Mouse (Mus musculus): ENCODE data around the gene Syncrip. TPM values are rescaled to one million over a fixed set of nuclear protein-coding genes. Genes with fewer than 3 reads are reported as not detected.

The Syncrip gene
- polyA plus RNA-seq, 1 experiment from 2014 or later, result 37.5 TPM

DNA sequence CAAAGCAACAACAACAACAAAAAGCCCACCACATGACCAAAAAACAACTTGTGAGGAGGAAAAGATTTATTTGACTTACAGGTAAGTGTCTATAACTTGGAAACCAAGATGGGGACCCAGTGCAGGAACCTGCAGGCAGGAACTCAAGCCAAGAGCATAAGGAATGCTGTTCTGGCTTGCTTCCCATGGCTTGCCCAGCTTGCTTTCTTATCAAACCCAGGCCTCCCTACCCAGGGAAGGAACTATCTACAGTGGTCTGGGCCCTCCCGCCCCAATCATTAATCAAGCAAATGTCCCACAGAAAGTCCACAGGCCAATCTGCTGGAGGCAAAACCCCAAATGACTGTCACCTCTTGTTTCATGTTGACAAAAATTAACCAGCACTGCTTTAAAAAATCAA lies 10.1 kb upstream of the Syncrip start:
- no peak for ATAC-seq
- no peak overlapping the region for H3K27ac ChIP-seq (ENCODE audit: low read depth, low read length)
- H3K36me3 ChIP-seq (ENCODE audit: control insufficient read depth, insufficient read depth), result no peaks in the 10 kb centered on the region
- no peaks in the 10 kb centered on the region for H3K9me3 ChIP-seq (ENCODE audit: control insufficient read depth)
- H3K4me2 ChIP-seq (replicated peaks; ENCODE audit: low read depth), result no peak overlapping the region
- 83% methylated on average over 1 of the region's 1 CpGs for WGBS
- H3K4me3 ChIP-seq (ENCODE audit: low read depth, low read length), result no peak overlapping the region
- no peaks in the 10 kb centered on the region for H3K4me1 ChIP-seq (replicated peaks; ENCODE audit: control insufficient read depth, insufficient read depth, low read length)
- H3K9ac ChIP-seq (ENCODE audit: low read depth, low read length), result no peak overlapping the region
- H3K27me3 ChIP-seq (replicated peaks; ENCODE audit: control insufficient read depth, insufficient read depth, low read length), result no peaks in the 10 kb centered on the region
- TF ChIP-seq CTCF (IDR thresholded peaks at IDR 0.05; ENCODE audit: low read depth), result no peak

DNA sequence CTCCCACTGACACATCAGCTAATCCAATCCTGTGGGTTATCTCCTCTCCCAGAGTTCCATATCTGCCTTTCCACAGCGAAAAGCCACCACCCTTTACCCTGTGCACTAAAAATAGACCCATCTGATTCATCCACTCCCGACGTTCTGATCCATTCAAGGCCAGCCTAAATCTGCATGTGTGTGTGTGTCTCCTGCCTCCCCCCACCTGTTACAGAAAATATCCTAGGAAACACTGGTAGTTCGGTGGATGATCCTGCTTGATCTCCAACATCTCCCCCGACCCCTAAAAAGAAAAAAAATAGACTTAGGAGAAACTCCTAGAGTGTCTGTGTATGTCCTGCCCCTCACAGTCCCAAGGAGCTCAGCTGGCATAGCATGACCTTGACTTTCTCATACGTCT lies 2.2 kb upstream of the Syncrip start:
- no peak for TF ChIP-seq CTCF (IDR thresholded peaks at IDR 0.05; ENCODE audit: low read depth)
- Histone ChIP-seq H3K9me3 (ENCODE audit: control insufficient read depth) (no peaks in the 10 kb centered on the region), H3K27me3 (replicated peaks; ENCODE audit: control insufficient read depth, insufficient read depth, low read length) (no peaks in the 10 kb centered on the region), H3K9ac (ENCODE audit: low read depth, low read length) (no peak overlapping the region), H3K4me1 (replicated peaks; ENCODE audit: control insufficient read depth, insufficient read depth, low read length) (peaks cover 4% of the 10 kb centered on the region; the same call in 1 of the 2 replicates), H3K27ac (ENCODE audit: low read depth, low read length) (no peak overlapping the region), H3K4me2 (replicated peaks; ENCODE audit: low read depth) (no peak overlapping the region), H3K36me3 (ENCODE audit: control insufficient read depth, insufficient read depth) (no peaks in the 10 kb centered on the region), H3K4me3 (ENCODE audit: low read depth, low read length) (no peak overlapping the region)
- ATAC-seq, result no peak
- 42% methylated on average over 6 of the region's 6 CpGs for WGBS

DNA sequence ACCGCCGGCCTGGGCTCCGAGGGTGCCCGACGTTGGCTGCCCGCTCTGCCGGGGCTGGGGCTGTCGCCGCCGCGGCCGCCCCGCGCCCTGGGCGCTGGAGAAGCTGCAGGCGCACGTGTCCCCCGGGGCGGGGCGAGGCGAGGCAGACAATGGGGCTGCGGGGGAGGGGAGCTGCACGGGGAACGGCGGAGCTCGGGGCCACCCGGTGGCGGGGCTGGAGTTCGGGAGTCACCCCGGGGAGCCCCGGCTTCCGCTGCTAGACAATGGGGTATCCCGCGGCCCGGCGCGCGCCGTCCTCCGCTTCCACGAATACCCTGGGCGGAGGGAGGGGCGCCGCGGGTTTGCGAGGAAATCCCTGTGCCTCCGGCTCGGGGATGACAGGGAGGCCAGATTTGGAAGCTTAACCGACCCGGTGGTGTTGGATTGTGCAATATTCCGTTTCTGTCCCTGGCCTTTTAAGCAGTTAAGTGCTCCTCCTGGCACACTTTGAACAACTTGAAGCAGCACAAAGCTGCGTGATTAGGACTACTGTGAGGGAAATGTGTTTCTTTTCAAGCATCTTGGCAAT lies 539 bp upstream of the Syncrip start:
- H3K4me2 ChIP-seq (replicated peaks; ENCODE audit: low read depth), result peak overlapping the region; percentile 78

DNA sequence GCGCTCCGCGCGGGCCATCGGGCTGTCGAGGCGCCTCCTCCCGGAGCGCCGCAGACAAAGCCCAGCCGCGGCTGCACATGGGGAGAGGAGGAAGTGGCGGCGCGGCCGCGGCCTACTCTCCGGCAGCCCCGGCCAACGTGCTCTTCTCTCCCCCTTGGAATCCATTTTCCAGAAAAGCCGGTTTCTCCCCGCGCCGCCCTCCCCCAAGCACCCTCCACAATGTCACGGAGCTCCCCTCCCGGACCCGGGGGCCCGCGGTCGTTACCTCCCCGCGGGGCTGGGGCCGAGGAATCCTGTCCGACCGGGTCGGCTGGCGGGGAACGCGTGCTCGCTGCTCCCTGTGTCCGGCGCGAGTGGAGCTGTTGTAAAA lies 598 bp downstream of the Syncrip start:
- no peak for TF ChIP-seq CTCF (IDR thresholded peaks at IDR 0.05; ENCODE audit: low read depth)

More for the DNA sequence above, 539 bp upstream of the Syncrip start:
- ATAC-seq, result peak; percentile 71
- Histone ChIP-seq H3K36me3 (ENCODE audit: control insufficient read depth, insufficient read depth) (0 out of 2 replicates have a peak, but pooled peaks cover 9% of the 10 kb centered on the region), H3K4me1 (replicated peaks; ENCODE audit: control insufficient read depth, insufficient read depth, low read length) (peaks cover 4% of the 10 kb centered on the region; the same call in 1 of the 2 replicates), H3K9me3 (ENCODE audit: control insufficient read depth) (no peaks in the 10 kb centered on the region), H3K27me3 (replicated peaks; ENCODE audit: control insufficient read depth, insufficient read depth, low read length) (no peaks in the 10 kb centered on the region), H3K4me3 (ENCODE audit: low read depth, low read length) (peak overlapping the region; percentile 98), H3K27ac (ENCODE audit: low read depth, low read length) (peak overlapping the region; percentile 95), H3K9ac (ENCODE audit: low read depth, low read length) (peak overlapping the region; percentile 94)
- under 1% methylated on average over 30 of the region's 52 CpGs for WGBS
- 0 out of 2 replicates have a peak, but pooled peaks have one; percentile 5 for TF ChIP-seq CTCF (IDR thresholded peaks at IDR 0.05; ENCODE audit: low read depth)

DNA sequence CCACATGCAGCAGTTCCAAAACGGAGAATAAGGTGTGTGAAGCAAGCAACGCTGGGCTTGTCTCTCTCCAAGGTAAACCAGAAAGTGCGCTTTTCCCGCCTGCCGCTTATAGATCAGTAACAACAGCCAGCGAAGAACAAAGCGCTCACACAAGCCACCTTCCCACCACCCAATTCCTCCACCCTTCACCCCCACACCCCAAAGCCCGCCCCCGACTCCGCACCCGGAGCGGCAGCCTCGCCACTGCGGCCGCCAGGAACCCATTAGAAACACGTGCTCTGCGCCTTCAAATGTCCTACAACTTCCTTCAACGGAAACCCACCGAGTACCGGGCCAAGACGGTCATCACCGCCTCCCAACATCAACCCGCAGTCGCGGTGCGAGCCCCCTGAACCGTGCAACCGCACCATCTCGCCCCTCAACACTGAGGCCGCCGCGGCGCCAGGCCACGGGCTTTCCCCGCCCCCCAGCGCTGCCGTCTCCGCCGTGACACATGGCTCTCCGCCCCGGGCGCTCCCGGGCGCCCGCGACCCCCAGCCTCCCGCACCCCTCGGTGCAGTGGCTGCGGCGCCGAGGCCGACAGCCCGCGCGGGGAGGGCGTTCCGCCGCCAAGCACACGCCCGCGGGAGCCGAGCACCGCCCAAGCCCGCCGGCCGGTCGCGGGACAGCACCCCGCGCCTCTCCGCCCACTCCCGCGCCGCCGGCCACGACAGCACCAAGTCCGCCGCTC lies 1.1 kb downstream of the Syncrip start:
- TF ChIP-seq CTCF (IDR thresholded peaks at IDR 0.05; ENCODE audit: low read depth), result no peak
- Histone ChIP-seq H3K4me2 (replicated peaks; ENCODE audit: low read depth) (peak overlapping the region; percentile 80), H3K27me3 (replicated peaks; ENCODE audit: control insufficient read depth, insufficient read depth, low read length) (no peaks in the 10 kb centered on the region), H3K27ac (ENCODE audit: low read depth, low read length) (peak overlapping the region; percentile 98), H3K4me1 (replicated peaks; ENCODE audit: control insufficient read depth, insufficient read depth, low read length) (peaks cover 4% of the 10 kb centered on the region; the same call in 1 of the 2 replicates), H3K36me3 (ENCODE audit: control insufficient read depth, insufficient read depth) (peaks cover 9% of the 10 kb centered on the region; the same call in 1 of the 2 replicates), H3K9me3 (ENCODE audit: control insufficient read depth) (no peaks in the 10 kb centered on the region), H3K4me3 (ENCODE audit: low read depth, low read length) (peak overlapping the region; percentile 98), H3K9ac (ENCODE audit: low read depth, low read length) (peak overlapping the region; percentile 94)
- ATAC-seq, result peak; percentile 39
- WGBS, result under 1% methylated on average over 66 of the region's 78 CpGs

More for the DNA sequence above, 598 bp downstream of the Syncrip start:
- Histone ChIP-seq H3K27me3 (replicated peaks; ENCODE audit: control insufficient read depth, insufficient read depth, low read length) (no peaks in the 10 kb centered on the region), H3K9me3 (ENCODE audit: control insufficient read depth) (no peaks in the 10 kb centered on the region), H3K27ac (ENCODE audit: low read depth, low read length) (peak overlapping the region; percentile 98), H3K4me1 (replicated peaks; ENCODE audit: control insufficient read depth, insufficient read depth, low read length) (peaks cover 4% of the 10 kb centered on the region; the same call in 1 of the 2 replicates), H3K9ac (ENCODE audit: low read depth, low read length) (peak overlapping the region; percentile 94), H3K36me3 (ENCODE audit: control insufficient read depth, insufficient read depth) (0 out of 2 replicates have a peak, but pooled peaks cover 9% of the 10 kb centered on the region), H3K4me2 (replicated peaks; ENCODE audit: low read depth) (peak overlapping the region; percentile 80), H3K4me3 (ENCODE audit: low read depth, low read length) (peak overlapping the region; percentile 98)
- 0% methylated on average over 28 of the region's 43 CpGs for WGBS
- no peak for ATAC-seq

DNA sequence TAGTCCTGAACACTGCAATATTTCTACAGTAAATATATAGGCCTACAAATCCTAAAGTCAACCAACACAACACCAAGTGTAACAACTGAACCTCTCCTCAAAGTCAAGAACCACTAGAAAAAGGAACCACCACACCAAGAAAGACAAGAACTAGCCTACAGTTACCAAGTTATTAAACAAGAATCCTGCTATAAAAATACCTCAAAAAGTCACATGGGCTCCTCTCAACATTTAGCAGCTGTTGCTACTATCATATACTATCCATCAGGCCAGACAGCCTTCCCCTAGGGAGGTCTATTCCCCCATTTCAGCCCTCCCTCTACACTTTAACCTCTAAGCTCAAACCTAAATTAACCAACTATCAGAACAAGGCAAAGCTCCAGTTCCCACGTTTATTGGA lies 2.3 kb downstream of the Syncrip start:
- WGBS, result 0% methylated on average over 1 of the region's 1 CpGs
- TF ChIP-seq CTCF (IDR thresholded peaks at IDR 0.05; ENCODE audit: low read depth), result no peak
- Histone ChIP-seq H3K27ac (ENCODE audit: low read depth, low read length) (no peak overlapping the region), H3K4me1 (replicated peaks; ENCODE audit: control insufficient read depth, insufficient read depth, low read length) (peaks cover 4% of the 10 kb centered on the region; the same call in 1 of the 2 replicates), H3K27me3 (replicated peaks; ENCODE audit: control insufficient read depth, insufficient read depth, low read length) (no peaks in the 10 kb centered on the region), H3K9me3 (ENCODE audit: control insufficient read depth) (no peaks in the 10 kb centered on the region), H3K9ac (ENCODE audit: low read depth, low read length) (no peak overlapping the region), H3K4me3 (ENCODE audit: low read depth, low read length) (peak overlapping the region; percentile 98), H3K4me2 (replicated peaks; ENCODE audit: low read depth) (peak overlapping the region; percentile 80), H3K36me3 (ENCODE audit: control insufficient read depth, insufficient read depth) (peaks cover 17% of the 10 kb centered on the region; the same call in 1 of the 2 replicates)
- no peak for ATAC-seq
